Mouse (Mus musculus) forebrain, embryonic 11.5 days (tissue): ENCODE data around the gene Zbtb5. TPM values are rescaled to one million over a fixed set of nuclear protein-coding genes. Genes with fewer than 3 reads are reported as not detected.
"Not testable (repeated sequence)": the region's sequence is repeated elsewhere in the genome, so short reads cannot be mapped to it uniquely, and the experiment has no call there.

Experiments used
- ATAC-seq: fragments of 200-750 bp; cut with Nextera tagmentation; replicated peaks from 2 replicates; pipeline ENCODE4 v1.8.0; 2017; ENCODE audit warnings: moderate TSS enrichment; ENCODE audit not compliant: low FRiP score
- DNase-seq: peaks from one replicate; pipeline ENCODE4 v3.0.0-alpha.2; 2017; ENCODE audit warnings: low spot score
- H3K27ac ChIP-seq: fragments of 300-500 bp; sonication (generic); 2 replicates; pipeline ENCODE4 v1.5.1; 2014; ENCODE audit warnings: low read depth, low read length
- H3K27me3 ChIP-seq: fragments of 300-500 bp; sonication (generic); 2 replicates; pipeline ENCODE4 v1.6.1; 2014; ENCODE audit warnings: mild to moderate bottlenecking, low read length, mixed read lengths; ENCODE audit not compliant: control insufficient read depth, insufficient read depth
- H3K36me3 ChIP-seq: fragments of 300-500 bp; sonication (generic); 2 replicates; pipeline ENCODE4 v1.6.1; 2014; ENCODE audit warnings: mild to moderate bottlenecking, low read length, moderate library complexity, mixed read lengths; ENCODE audit not compliant: control insufficient read depth, insufficient read depth
- H3K4me1 ChIP-seq: fragments of 300-500 bp; sonication (generic); replicated peaks from 2 replicates; pipeline ENCODE4 v1.6.1; 2014; ENCODE audit warnings: low read length, mixed read lengths; ENCODE audit not compliant: control insufficient read depth, insufficient read depth
- H3K4me2 ChIP-seq: fragments of 300-500 bp; sonication (generic); 2 replicates; pipeline ENCODE4 v1.6.1; 2014; ENCODE audit warnings: low read depth, mild to moderate bottlenecking, low read length, moderate library complexity, mixed read lengths; ENCODE audit not compliant: severe bottlenecking
- H3K4me3 ChIP-seq: fragments of 300-500 bp; sonication (generic); 2 replicates; pipeline ENCODE4 v1.5.1; 2014; ENCODE audit warnings: low read depth, low read length
- H3K9ac ChIP-seq: fragments of 300-500 bp; sonication (generic); 2 replicates; pipeline ENCODE4 v1.6.1; 2014; ENCODE audit warnings: low read length
- H3K9me3 ChIP-seq: fragments of 300-500 bp; sonication (generic); 2 replicates; pipeline ENCODE4 v1.6.1; 2016; ENCODE audit warnings: low read length, mixed read lengths; ENCODE audit not compliant: control insufficient read depth
- WGBS: fragments of 180-500 bp; shearing (Covaris S2); extraction: QIAGEN DNeasy Blood & Tissue Kit; methylation state at CpG from one replicate; pipeline ENCODE4 v1.1.7; 2014; 5-methylcytosine and 5-hydroxymethylcytosine counted together
- polyA plus RNA-seq: library from polyadenylated mRNA; unstranded; fragments of >200 nt; fragmentation: Nextera tagmentation; extraction: Ambion mirVana; gene quantifications from 2 replicates; pipeline ENCODE4 v1.2.1, GENCODE M21; 2014

The Zbtb5 gene
- 44.9 and 45.4 TPM in 2 replicates for polyA plus RNA-seq

DNA sequence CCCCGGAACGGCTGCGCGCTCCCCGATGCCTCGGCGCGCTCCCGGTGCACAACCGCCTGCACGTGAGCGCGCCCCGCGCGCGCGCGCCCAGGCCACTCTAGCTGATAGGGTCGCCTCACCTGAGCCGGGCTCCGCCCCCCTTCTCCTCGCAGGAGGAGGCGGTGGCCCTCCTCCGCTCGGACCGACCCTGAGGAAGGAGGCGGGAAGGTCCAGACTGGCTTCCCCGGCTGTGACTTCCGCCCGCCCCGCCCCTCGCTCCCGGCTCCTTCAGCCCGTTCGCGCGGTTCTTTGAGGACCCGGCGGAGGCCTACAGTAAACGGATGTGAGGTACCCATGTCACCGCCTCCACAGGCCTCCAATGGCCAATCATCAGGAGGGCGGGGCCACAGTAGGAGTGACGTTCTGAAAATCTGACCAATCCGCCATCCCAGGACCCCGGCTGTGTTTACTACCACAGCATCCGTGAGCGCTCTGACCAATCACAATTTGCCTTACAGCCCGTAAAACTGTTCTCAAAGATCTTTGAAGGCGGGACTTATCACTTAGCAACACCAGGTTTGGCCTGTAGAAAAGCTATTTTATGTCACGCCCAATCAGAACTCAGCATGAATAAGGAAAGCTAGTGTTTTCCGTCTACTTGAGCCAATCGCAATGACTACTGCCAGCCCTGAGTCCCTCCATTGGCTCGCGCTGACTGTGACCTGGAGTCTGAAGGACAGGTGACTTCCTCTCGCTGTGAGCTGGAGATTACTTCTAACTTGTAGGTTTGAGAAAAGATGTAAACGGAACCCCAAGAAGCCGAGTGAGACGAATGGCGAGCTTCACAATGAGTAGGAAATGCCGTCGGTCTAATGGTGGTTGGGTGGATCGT is at the start of gene Zbtb5:
TSS of gene Zbtb5 (minus strand) at position 308 of the 871 bp plus-strand sequence.
- 0% methylated on average over 58 of the region's 63 CpGs for WGBS
- Histone ChIP-seq H3K9me3 (no peaks in the 10 kb centered on the region), H3K27ac (peak within 1 kb of the TSS; percentile 94), H3K36me3 (no peaks in the 10 kb centered on the region), H3K27me3 (no peaks in the 10 kb centered on the region), H3K4me3 (peak within 1 kb of the TSS; percentile 61), H3K4me2 (peak within 1 kb of the TSS; percentile 82), H3K9ac (peak within 1 kb of the TSS; percentile 77), H3K4me1 (peaks cover 10% of the 10 kb centered on the region)
- DNase-seq (peak; percentile 99), ATAC-seq (peak; percentile 98)

DNA sequence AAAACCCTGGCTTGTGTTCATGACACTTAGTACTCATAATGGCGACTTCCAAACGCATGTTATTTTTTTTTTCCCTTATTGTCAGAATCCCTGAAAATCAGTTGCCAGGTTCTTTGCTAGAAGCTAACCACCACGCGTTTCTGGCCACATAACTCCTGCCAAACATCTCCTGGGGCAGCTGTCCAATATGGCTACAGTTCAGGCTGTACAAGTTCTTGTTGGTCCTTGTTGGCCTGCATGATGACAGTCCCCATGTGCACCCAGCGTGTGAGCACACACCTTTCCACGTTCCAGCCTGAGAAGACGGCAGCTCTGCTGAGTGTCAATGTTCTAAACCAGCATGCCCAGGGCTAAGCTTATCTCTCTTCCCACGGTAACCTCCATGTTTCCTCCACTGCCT is 43.2 kb upstream of the Zbtb5 start:
- H3K9ac ChIP-seq, result no peak overlapping the region
- H3K36me3 ChIP-seq, result no peaks in the 10 kb centered on the region
- no peaks in the 10 kb centered on the region for H3K27me3 ChIP-seq
- H3K4me3 ChIP-seq, result no peak overlapping the region
- no peaks in the 10 kb centered on the region for H3K4me1 ChIP-seq
- no peak overlapping the region for H3K27ac ChIP-seq
- ATAC-seq, result no peak
- H3K4me2 ChIP-seq, result no peak overlapping the region
- H3K9me3 ChIP-seq, result no peaks in the 10 kb centered on the region
- WGBS, result 94% methylated on average over 8 of the region's 8 CpGs
- no peak for DNase-seq

DNA sequence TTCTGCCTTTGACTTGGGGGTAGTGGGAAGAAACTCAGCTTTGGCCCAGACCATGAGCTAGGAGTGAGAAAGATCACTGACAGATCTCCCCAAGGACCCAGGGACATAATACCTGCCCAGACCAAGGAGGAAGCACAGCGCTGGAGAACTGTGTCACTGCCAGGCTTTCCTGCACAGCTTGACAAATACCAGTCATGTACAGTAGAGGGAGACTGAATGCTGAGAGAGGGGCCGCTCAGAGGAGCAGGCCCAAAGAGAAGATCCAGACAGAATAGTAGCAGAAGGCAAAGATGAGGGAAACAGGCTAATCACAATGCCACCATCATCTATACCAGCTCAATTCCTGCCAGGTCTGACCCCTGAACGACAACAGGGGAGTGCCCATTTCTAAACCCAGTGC is 42.6 kb upstream of the Zbtb5 start:
- Histone ChIP-seq H3K4me1 (no peaks in the 10 kb centered on the region), H3K27me3 (no peaks in the 10 kb centered on the region), H3K4me3 (no peak overlapping the region), H3K9ac (no peak overlapping the region), H3K27ac (no peak overlapping the region), H3K36me3 (no peaks in the 10 kb centered on the region), H3K9me3 (no peaks in the 10 kb centered on the region), H3K4me2 (no peak overlapping the region)
- ATAC-seq (no peak), DNase-seq (no peak)
- 64% methylated on average over 3 of the region's 3 CpGs for WGBS

DNA sequence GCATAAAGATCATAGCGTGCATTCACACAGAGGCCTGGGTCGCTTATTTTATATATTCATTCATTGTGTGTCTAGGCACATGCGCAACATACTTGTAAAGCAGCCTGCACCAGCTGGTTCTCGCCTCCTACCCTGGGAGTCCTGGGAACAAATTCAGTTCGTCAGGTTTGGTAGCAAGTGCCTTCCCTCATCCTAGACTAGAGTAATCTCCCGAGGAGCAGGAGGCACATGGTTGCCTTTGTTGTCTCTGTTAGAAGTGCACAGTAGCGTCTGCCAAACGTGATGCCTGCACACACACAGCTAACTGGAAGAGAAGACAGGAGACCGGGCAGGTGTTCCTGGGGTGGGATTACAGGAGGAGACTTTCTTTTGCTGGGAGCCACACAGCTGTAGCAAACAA is 35.7 kb upstream of the Zbtb5 start:
- 80% methylated on average over 9 of the region's 9 CpGs for WGBS
- Histone ChIP-seq H3K4me1 (no peaks in the 10 kb centered on the region), H3K27me3 (no peaks in the 10 kb centered on the region), H3K36me3 (no peaks in the 10 kb centered on the region; the same call in 1 of the 2 replicates), H3K4me2 (no peak overlapping the region), H3K4me3 (no peak overlapping the region), H3K27ac (no peak overlapping the region), H3K9ac (no peak overlapping the region), H3K9me3 (no peaks in the 10 kb centered on the region)
- no peak for DNase-seq
- ATAC-seq, result no peak

DNA sequence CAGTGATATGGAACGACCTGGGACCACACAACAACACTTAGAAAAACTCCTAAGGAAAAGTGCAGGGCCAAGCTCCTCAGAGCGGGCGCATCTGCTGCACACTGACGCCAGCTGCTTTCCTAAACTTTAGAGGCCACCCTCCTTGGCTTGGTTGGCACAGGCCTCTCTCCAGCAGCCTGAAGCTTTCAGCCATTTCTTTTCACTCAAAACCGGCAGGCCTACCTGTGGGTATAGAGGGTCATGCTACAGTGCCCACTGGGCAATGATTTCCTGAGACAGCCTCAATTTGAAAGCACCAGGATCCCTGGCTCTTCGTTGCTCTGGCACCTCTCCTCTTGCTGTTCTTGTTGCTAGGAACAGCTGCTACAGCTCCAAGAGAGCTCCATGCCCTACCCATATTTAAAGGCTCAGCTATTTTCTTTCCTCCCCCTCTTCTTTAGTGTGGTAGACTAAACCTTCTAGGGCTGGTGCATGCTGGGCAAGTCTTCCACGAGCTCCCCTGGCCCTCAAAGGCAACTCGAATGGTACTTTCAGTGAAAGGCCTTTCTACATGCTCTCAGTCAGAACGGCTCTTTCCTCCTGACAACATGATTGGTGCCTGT is 35.2 kb upstream of the Zbtb5 start:
- H3K27me3 ChIP-seq, result no peaks in the 10 kb centered on the region
- no peaks in the 10 kb centered on the region for H3K4me1 ChIP-seq
- no peak overlapping the region for H3K4me3 ChIP-seq
- no peak overlapping the region for H3K27ac ChIP-seq
- no peaks in the 10 kb centered on the region for H3K9me3 ChIP-seq
- no peak overlapping the region for H3K9ac ChIP-seq
- WGBS, result 88% methylated on average over 9 of the region's 9 CpGs
- DNase-seq (no peak), ATAC-seq (no peak)
- no peaks in the 10 kb centered on the region; the same call in 1 of the 2 replicates for H3K36me3 ChIP-seq
- H3K4me2 ChIP-seq, result no peak overlapping the region

DNA sequence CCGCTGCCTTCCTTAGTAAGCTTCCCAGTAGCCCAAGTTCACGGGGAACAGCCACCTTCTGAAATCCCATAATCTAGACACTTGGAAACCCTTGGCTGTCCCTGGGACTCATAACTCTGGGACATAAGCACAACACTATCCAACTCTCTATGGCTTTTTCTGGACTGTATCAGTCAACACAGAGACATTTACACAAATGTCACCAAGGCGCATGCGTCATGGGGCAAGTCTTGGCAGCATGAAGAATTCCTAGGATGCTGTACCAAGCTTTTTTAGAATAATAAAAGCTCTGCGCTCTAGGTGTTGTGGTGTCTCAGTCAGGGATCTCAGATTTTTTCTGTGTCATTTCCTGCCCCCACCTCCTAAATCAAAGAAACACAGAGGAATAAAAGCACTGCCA is 34.5 kb upstream of the Zbtb5 start:
- no peaks in the 10 kb centered on the region for H3K4me1 ChIP-seq
- no peak overlapping the region for H3K27ac ChIP-seq
- no peaks in the 10 kb centered on the region; the same call in 1 of the 2 replicates for H3K36me3 ChIP-seq
- no peak overlapping the region for H3K4me2 ChIP-seq
- H3K9me3 ChIP-seq, result no peaks in the 10 kb centered on the region
- no peak overlapping the region for H3K4me3 ChIP-seq
- no peak overlapping the region for H3K9ac ChIP-seq
- ATAC-seq (no peak), DNase-seq (no peak)
- no peaks in the 10 kb centered on the region for H3K27me3 ChIP-seq
- WGBS, result 97% methylated on average over 5 of the region's 5 CpGs

DNA sequence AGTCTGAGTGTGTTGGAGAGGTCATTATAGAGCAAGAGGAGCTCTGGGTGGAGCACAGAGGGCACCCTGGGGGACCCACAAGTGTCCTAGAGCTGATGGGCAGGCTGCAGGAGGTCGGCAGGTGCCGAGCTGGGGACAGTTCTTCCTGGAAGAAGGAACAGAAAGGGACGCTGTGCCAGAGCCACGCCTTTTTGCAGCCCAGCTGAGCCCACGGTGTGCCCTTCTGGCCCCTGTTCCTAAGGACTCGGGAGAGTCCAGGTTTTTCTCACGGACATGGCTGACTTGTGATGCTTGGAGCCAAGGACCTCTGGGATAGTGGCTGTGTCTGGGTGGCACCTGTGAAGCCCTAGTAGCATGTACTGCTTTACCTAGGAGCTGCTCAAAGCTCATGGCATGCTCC is 28.6 kb upstream of the Zbtb5 start:
- Histone ChIP-seq H3K9me3 (no peaks in the 10 kb centered on the region), H3K4me1 (no peaks in the 10 kb centered on the region), H3K9ac (no peak overlapping the region), H3K4me3 (no peak overlapping the region), H3K4me2 (no peak overlapping the region), H3K27me3 (no peaks in the 10 kb centered on the region), H3K36me3 (no peaks in the 10 kb centered on the region; the same call in 1 of the 2 replicates), H3K27ac (no peak overlapping the region)
- WGBS, result 84% methylated on average over 7 of the region's 7 CpGs
- no peak for ATAC-seq
- DNase-seq, result no peak

DNA sequence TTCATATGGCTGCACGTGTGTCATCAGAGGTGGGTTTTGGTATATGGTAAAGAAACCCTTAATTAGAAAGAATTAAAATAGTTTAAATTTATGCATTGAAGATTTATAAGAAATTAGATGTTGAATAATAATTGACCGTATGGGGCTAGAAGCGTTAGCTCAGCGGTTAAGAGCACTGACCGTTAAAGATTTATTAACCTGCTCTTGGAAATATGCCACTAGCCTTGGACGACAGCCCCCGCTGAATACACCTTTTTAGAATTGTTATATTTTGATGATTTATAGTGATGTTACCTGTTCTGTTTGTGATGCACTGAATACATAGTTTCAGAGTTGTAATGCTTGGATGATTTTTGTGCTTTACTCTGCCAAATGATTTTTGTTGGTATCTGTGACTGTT is 27.3 kb upstream of the Zbtb5 start:
- H3K36me3 ChIP-seq, H3K4me2 ChIP-seq, H3K4me3 ChIP-seq, H3K27ac ChIP-seq, ATAC-seq, H3K9ac ChIP-seq, H3K4me1 ChIP-seq, H3K27me3 ChIP-seq, H3K9me3 ChIP-seq, DNase-seq: not testable (repeated sequence)
- 94% methylated on average over 7 of the region's 7 CpGs for WGBS
